Comparison of ENCODE assay signal across 8 mouse cellular contexts in genomic region chr14:60484996-60485888, GRCm38 (mm10).
DNase-seq lines count a peak whose midpoint lies in the region; ATAC-seq and TF ChIP-seq lines count a peak whose summit lies in the region.

No protein-coding gene starts in this region.

- H3K4me3 ChIP-seq in ES-E14 (ENCODE audit: insufficient read depth in 1 of 2, low read depth in 1 of 2, low read length in 2 of 2, poor library complexity in 1 of 2, severe bottlenecking in 1 of 2), result peak overlapping the region; percentile 54 to 55
- peak overlapping the region; percentile 47 for H3K4me3 ChIP-seq in forebrain, embryonic 13.5 days
- H3K4me3 ChIP-seq in hindbrain, embryonic 16.5 days (ENCODE audit: low read length), result peak overlapping the region; percentile 46

- peak; percentile 94 for ATAC-seq in forebrain, embryonic 13.5 days
- peak; percentile 95 for ATAC-seq in hindbrain, embryonic 16.5 days

- peak overlapping the region; percentile 26; the same call in 1 of the 2 replicates for H3K9ac ChIP-seq in ES-E14 (ENCODE audit: insufficient read depth, low read depth, low read length, poor library complexity, severe bottlenecking)
- H3K9ac ChIP-seq in forebrain, embryonic 13.5 days, result peak overlapping the region; percentile 60
- peak overlapping the region; percentile 50; the same call in 1 of the 2 replicates for H3K9ac ChIP-seq in hindbrain, embryonic 16.5 days (ENCODE audit: low read depth, low read length)

- in situ Hi-C loops in ES-E14 (cut with MboI; ENCODE audit: low sequenced_read_pairs in 2 of 2, unreplicated experiment in 2 of 2), result no loop called here

- H3K27ac ChIP-seq in ES-E14 (ENCODE audit: insufficient read depth, low read depth, low read length, poor library complexity, severe bottlenecking), result no peak overlapping the region
- peak overlapping the region; percentile 54 for H3K27ac ChIP-seq in forebrain, embryonic 13.5 days
- peak overlapping the region; percentile 48 for H3K27ac ChIP-seq in hindbrain, embryonic 16.5 days (ENCODE audit: low read depth, low read length)

- WGBS in forebrain, embryonic 13.5 days, result under 1% methylated on average over 38 of the region's 38 CpGs
- under 1% methylated on average over 38 of the region's 38 CpGs for WGBS in hindbrain, embryonic 16.5 days

- no peak for TF ChIP-seq CTCF in brain, embryonic 14.5 days (IDR thresholded peaks at IDR 0.05; ENCODE audit: borderline replicate concordance, extremely low read depth, insufficient read depth, insufficient read length)

- H3K9me3 ChIP-seq in ES-E14 (ENCODE audit: control insufficient read depth, insufficient read depth, low read depth, low read length), result no peaks in the 10 kb centered on the region
- H3K9me3 ChIP-seq in forebrain, embryonic 13.5 days (replicated peaks), result no peaks in the 10 kb centered on the region
- H3K9me3 ChIP-seq in hindbrain, embryonic 16.5 days (ENCODE audit: control insufficient read depth, low read length), result no peaks in the 10 kb centered on the region

- H3K4me2 ChIP-seq in forebrain, embryonic 13.5 days, result peak overlapping the region; percentile 88
- peak overlapping the region; percentile 97 for H3K4me2 ChIP-seq in hindbrain, embryonic 16.5 days (ENCODE audit: low read length)

- peaks cover 0 to 4% of the 10 kb centered on the region in 2 experiments; a peak in 2 of 4 replicates for H3K4me1 ChIP-seq in ES-E14 (ENCODE audit: control insufficient read depth in 2 of 2, insufficient read depth in 2 of 2, low read length in 2 of 2, poor library complexity in 1 of 2)
- H3K4me1 ChIP-seq in forebrain, embryonic 13.5 days, result peaks cover 28% of the 10 kb centered on the region
- H3K4me1 ChIP-seq in hindbrain, embryonic 16.5 days (ENCODE audit: control insufficient read depth, insufficient read depth, low read depth, low read length), result peaks cover 15% of the 10 kb centered on the region

- TF ChIP-seq POLR2A in brain, embryonic 14.5 days (IDR thresholded peaks at IDR 0.05; ENCODE audit: borderline replicate concordance, extremely low read depth, insufficient read depth, insufficient read length, poor library complexity, severe bottlenecking), result no peak

- no peaks in the 10 kb centered on the region for H3K36me3 ChIP-seq in ES-E14 (ENCODE audit: control insufficient read depth, insufficient read depth, low read length, poor library complexity, severe bottlenecking)
- H3K36me3 ChIP-seq in forebrain, embryonic 13.5 days (ENCODE audit: poor library complexity, severe bottlenecking), result no peaks in the 10 kb centered on the region
- H3K36me3 ChIP-seq in hindbrain, embryonic 16.5 days (ENCODE audit: control insufficient read depth, insufficient read depth, low read length), result no peaks in the 10 kb centered on the region

- H3K27me3 ChIP-seq in forebrain, embryonic 13.5 days, result no peaks in the 10 kb centered on the region
- H3K27me3 ChIP-seq in hindbrain, embryonic 16.5 days (replicated peaks; ENCODE audit: control insufficient read depth, insufficient read depth, low read length), result no peaks in the 10 kb centered on the region

- DNase-seq in ES-E14 (ENCODE audit: low read depth, low spot score), result peak; percentile 51
- DNase-seq in brain, embryonic 14.5 days (ENCODE audit: low read depth), result peak; percentile 94
- DNase-seq in left cerebral cortex, adult 18-20 months (ENCODE audit: low spot score in 2 of 2), result peak; percentile 40 to 48
- peak; percentile 42 for DNase-seq in lung, postnatal 25 days (ENCODE audit: low spot score)
- peak; percentile 97 for DNase-seq in retina, postnatal 1 day
- peak; percentile 24 to 58 for DNase-seq in urinary bladder, postnatal 4 days (ENCODE audit: low spot score in 2 of 2)

TF ChIP-seq in ES-E14, 5 proteins besides CTCF, POLR2A, EP300 and RAD21:
- TF ChIP-seq CHD2 (IDR thresholded peaks at IDR 0.05; ENCODE audit: low read depth, low read length) (no peak), ZNF384 (IDR thresholded peaks at IDR 0.05; ENCODE audit: low read depth, low read length) (no peak)

Comparison
In these comparisons a context has a peak if more than half of its experiments do, and no peak if none do; other contexts are left out.
1. DNase-seq: peak in every context shown above with its lines; median percentile 97 in retina, postnatal 1 day; 94 in brain, embryonic 14.5 days; 51 in ES-E14; 44 in left cerebral cortex, adult 18-20 months; 42 in lung, postnatal 25 days; 41 in urinary bladder, postnatal 4 days.